Mouse (Mus musculus) bone marrow macrophage, adult 2 months (primary cell): Measurements from ENCODE around the gene Shank2.

ENCODE experiments used
- CTCF ChIP-seq: IDR thresholded peaks from 2 replicates; pipeline ENCODE4 v1.5.1; 2012; ENCODE audit warnings: low read depth, mild to moderate bottlenecking, low read length, moderate library complexity
- POLR2A ChIP-seq: IDR thresholded peaks from 2 replicates; pipeline ENCODE4 v1.6.1; 2012; ENCODE audit warnings: mild to moderate bottlenecking, low read depth, low read length, borderline replicate concordance

- no peak for TF ChIP-seq CTCF
- TF ChIP-seq POLR2A: no peak
These were observed 410.5 kb downstream of the Shank2 start for GRCm38 (mm10) chr7:144411967-144412906.
